Mouse (Mus musculus) urinary bladder, postnatal 36 days (tissue): ENCODE data around the gene Unc45b.
"Not testable (repeated sequence)": the region's sequence is repeated elsewhere in the genome, so short reads cannot be mapped to it uniquely, and the experiment has no call there.

Experiments used
- DNase-seq, 2 experiments: peaks; one replicate each; pipeline ENCODE4 v3.0.0; 2022; ENCODE audit warnings: low spot score in 2 of 2, mixed read lengths in 1 of 2

The Unc45b gene

DNA sequence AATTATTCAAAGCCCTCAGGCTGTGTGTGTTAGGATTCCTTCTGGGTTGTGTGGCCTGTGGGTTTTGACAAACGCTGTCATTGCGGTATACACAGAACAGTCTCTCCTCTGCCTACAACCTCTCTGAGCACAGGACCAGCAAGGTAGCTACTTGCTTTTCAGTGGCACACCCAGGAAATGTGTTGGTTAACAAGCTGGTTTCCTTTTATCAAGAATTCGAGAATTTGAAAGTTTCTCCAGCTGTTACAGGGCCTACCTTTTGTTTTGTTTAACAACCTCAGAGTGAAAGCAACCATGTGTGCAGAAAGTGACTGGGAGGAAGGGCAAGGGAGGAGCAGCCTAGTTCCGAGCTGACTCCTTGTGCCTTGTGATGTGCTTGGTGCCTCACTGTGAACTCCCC is 37.1 kb downstream of the Unc45b start:
- DNase-seq = no peak

GRCm38 (mm10) chr11:82949036-82949435 is 38.7 kb downstream of the Unc45b start:
- DNase-seq = no peak

- peak; percentile 15 to 54 for DNase-seq
Measured at GRCm38 (mm10) chr11:82950736-82951481, 40.6 kb downstream of the Unc45b start, which contains the start of gene Slfn5. Gene Slfn5 (plus strand): TSS chr11:82951349.

GRCm38 (mm10) chr11:82951865-82952611 is 41.7 kb downstream of the Unc45b start:
- DNase-seq = peak; percentile 30 to 70

DNA sequence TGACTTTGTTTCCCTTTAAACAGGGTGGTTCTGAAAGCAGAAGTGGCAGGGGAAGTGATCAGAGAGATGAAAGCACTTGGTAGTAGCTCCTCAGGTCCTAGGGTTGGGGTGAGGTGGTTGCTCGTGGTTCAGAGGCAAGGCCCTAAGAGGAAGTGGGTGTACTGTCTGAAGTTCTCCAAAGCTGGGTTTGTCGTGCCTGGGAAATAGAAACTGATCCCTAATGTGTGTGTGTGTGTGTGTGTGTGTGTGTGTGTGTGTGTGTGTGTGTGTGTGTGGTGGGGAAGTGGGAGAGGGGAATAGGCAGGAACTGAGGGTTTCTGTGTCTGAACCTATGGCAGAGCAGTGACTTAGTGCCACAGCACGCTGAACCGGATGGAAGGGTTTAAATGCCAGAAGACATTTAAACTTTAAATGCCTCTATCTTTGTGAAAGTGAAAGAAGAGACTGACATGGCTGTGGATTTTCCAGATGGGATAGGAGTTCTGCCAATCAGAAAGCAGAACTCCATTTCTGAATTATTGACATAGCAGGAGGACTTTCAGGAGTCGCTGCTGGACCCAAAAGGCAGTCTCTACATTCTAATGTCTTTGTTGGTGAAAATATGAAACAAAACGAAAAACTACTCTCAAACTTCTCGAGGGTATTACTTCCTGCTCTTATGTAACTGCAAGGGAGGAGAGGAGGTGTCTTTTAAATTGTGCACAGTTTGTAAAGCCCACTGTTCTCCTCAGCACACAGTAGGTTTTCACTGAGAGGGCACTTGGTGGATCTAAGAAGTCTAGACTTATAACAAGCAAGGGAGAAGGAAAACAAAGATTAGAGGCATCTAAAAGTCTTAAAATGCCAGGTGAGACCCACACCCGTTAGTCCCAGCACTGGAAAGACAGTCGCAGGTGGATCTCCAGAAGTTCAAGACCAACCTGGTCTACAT is 42.5 kb downstream of the Unc45b start:
- no peak for DNase-seq

- DNase-seq = no peak
Measured at GRCm38 (mm10) chr11:82954631-82955030, 44.3 kb downstream of the Unc45b start.

- DNase-seq = no peak
Measured at GRCm38 (mm10) chr11:82956925-82957324, 46.6 kb downstream of the Unc45b start.

DNA sequence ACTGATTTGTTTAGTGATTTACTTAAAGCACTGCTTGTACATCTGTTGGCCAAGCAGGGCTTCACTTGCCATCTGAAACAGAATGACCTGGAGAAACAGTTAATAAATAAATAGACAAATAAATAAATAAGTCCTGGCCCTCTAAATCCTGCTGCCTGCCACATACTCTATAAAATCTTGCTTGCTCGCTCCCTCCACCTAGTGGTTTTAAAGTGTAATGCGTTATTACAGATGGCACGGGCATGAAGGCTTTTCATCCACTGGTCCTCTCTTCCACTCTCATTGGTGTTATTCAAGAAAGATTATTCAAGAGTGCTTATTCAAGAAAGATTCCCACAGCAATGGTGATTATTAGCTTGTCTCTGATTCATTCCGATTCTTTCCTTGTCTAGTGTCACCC is 49.3 kb downstream of the Unc45b start:
- DNase-seq = peak in 1 of 2 experiments; percentile 11

DNA sequence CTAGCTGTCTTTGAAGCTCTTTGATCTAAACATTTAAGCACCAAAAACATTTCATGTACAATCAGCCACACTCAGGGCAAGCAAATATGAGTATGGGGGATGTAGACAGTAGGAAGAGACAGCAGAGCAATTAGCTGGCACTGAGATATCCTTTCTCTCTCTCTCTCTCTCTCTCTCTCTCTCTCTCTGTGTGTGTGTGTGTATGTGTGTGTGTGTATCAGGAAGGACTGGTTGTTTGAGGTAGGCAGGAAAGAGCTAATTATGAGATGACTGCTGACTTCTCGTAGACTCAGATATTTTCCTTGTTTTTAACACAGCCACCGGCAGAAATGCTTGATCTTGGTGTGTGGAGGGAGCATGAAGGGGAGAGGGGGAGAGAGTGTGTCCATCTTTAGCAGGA is 51.4 kb downstream of the Unc45b start:
- no peak for DNase-seq

DNA sequence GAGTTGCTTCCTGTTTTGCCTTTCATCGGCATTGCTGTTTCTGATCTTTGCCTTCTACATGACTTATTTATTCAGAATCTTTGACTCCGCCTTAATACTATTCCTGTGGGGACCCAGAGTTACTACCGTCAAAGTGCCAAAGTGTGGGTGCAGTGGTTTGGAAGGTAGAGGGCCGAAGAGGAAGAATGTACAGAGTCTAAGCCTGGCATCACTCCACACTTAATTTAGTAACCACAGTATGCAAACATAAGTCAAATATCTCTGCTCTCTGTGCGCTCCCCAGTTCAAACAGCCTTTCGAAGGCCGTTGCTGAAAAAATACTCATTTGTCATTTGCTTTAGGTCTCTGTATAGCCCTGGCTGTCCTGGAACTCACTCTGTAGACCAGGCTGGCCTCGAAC is 51.9 kb downstream of the Unc45b start:
- DNase-seq = no peak

DNA sequence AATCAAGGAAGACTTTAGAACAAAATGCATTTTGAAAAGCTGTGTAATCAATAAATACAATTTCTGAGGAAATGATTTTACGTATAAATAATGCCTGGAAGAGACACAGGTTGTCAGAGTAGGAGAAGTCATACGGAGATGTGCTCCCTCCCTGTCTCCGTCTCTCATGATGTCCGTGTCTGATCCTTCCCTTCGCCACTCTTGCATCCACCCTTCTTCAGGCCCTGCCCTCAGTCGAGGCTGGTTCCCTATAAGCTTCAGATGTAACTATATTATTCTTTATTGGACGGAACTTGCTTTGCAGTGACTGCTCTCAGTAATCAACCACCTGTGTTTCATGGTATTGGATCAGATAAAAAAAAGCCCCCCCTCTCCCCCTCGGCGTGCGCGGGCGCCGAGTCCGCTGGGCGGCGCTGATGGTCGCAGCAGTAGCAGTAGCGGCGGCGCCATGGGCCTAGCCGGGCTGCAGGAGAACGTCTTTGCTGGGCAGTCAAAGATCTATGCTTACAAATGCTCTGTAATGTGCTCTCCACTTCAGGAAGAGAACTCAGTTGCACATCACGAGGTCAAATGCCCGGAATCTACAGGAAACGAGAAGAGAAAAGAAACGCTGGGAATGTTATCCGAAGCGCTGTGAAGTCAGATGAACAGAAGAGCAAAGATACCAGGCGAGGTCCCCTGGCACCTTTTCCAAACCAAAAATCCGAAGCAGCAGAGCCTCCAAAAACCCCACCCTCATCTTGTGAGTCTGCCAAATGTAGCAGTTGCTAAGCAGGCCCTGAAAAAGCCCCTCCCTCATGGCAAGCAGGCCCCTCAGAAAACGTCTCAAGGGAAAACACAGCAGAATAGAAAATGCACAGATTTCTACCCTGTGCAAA is 60.6 kb downstream of the Unc45b start:
- no peak for DNase-seq

DNA sequence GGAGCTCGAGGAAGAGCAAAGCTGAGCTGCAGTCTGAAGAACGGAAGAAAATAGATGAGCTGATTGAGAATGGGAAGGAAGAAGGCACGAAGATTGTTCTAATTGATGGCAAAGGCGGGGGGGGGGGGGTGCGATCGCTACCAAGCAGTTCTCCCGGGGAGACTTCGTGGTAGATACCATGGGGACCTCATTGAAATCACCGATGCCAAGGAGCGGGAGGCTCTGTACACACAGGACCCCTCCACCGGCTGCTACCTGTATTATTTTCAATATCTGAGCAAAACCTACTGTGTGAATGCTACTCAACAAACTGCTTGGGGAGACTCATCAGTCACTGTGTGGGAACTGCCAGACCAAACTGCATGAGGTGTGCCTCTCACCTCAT is 61.2 kb downstream of the Unc45b start:
- no peak for DNase-seq

DNA sequence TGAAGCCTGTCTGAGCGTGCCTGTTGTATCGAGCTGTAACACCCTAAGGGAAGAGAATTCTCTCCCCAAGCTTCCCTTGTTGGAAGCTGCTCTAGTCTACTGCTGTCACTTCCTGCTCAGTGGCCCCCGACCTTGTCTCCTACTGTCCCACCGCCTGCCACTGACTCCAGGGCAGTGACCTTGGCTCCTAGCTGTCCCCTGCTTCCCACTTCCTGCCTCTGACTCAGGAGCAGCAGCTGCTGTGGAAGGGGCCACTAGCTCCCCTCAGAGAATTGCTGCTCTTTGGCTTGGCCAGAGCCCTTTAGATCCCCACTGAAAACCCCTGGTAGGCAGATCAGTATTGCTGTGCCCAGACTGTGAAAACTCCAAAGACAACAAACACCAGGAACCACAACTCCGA is 63.6 kb downstream of the Unc45b start:
- DNase-seq = no peak

DNA sequence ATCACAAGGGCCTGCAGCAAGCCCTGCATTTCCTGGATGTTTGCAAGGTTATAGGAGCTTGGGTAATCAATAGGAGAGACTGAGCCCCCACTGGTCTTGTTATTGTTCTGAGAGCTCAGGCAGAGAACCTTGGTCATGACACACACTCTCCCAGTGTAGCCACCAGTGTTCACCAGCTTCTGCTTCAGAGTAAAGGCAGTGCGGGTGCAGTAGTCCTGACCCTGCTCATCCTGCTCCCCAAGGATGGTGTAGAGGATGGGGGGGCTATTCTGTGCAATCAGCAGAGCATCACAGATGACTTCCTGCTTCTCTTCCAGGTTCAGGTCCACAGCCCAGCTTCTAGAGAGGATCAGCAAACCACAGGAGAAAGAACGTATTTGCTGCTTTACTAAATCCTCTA is 72.1 kb downstream of the Unc45b start:
- DNase-seq = not testable (repeated sequence)

DNA sequence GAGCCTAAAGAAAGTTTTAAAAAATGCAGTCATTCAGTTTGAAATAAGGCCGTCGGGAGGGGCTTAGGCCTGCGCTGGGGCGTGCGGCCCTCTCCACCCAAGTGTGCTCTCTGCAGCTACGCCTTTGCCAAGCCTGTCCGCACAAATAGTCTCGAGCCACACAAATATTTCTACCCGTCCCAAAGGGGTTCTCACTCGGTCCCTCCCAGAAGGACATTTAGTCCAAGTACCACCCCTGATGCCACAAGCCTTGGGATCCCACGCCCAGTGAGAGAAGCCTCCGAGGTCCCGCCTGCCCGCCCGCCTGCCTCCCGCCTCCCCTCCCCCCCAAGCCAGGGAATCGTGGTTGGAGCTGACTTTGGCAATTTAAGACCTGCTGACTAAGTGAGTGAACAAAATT is 72.8 kb downstream of the Unc45b start:
- no peak for DNase-seq

- no peak for DNase-seq
Measured at GRCm38 (mm10) chr11:82987621-82988020, 77.3 kb downstream of the Unc45b start.

GRCm38 (mm10) chr11:82989357-82989756 is 79.0 kb downstream of the Unc45b start:
- no peak for DNase-seq

DNA sequence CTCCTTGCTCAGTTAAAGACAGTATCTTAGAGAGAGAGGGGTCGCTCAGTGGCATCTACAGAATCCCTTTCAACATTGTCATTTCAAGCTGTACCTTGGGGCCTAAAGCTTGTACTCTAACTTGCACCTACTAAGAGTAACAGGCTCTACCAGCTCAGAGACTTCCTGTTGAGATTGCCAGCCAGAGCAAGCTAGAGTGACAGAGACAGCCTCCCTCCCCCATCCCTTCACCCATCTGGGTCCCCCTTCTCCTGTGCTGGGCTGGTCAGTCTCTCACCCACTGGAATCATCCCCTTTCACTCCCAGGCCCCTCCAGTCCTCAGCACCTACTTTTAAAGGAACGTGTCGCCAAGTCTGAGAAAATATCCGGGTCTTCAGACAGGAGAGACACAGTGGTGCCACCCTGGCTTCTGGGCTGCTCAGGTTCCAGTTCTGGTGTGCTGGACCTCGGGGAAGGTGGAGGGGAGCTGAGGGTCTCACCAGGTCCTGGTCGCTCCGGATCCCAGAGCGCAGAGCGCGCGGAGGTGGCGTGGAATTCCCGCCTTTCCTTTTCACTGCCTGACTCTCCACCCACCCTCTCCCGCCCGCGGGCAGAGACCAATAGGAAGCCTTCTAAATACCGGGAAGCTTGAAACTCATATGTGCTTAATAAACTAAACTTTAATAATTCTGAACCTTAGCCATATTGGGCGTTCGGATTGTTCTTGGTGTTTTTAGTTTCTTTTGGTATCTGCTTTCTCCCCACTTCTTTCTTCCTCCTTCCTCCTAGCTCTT is 80.4 kb downstream of the Unc45b start:
- peak in 1 of 2 experiments; percentile 23 for DNase-seq

DNA sequence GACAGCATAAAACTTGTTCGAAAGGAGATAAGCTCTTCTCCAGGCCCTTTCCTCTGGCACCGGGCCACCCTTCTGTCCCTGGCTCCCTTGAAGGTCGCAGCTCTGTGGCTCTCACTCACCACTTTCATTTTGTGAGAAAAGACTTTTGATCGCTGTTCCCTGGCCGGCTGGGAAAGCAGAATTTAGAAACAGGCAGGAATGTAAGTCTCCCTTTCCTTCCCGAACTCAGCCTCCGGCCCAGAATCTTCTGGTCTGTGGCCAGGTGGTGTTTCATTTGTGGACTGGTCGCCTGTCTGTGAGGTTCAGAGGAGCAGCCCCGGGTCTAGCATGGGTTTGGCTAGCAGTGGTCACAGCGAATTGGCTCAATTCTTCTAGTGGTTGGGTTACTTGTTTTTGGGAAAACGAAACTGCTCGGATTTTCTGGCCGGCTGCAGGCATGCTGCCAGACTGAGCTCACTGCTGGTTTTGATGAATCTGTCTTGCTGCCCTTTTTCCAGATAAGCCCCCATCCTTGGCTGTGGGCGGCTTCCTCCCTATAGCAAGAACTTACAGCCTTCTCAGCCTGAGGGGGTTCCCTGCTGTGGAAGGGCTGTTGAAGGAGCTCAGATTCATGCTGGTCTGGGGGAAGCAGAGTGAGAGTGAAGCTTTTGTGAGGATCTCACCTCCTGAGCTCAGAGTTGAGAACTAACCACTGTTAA is 81.3 kb downstream of the Unc45b start, which contains the start of gene Slfn9:
Gene Slfn9 (minus strand): TSS at position 362 of the 698 bp plus-strand sequence.
- peak; percentile 15 to 27 for DNase-seq
